Mouse (Mus musculus) forebrain, embryonic 16.5 days (tissue): ENCODE measurements around the gene Nfs1. TPM values are rescaled to one million over a fixed set of nuclear protein-coding genes. Genes with fewer than 3 reads are reported as not detected.
"Not testable (repeated sequence)": the region's sequence is repeated elsewhere in the genome, so short reads cannot be mapped to it uniquely, and the experiment has no call there.

Experiments used
- ATAC-seq: fragments of 200-750 bp; cut with Nextera tagmentation; 2 replicates; pipeline ENCODE4 v1.8.0; 2017; ENCODE audit warnings: mild to moderate bottlenecking, moderate library complexity
- H3K27ac ChIP-seq: fragments of 300-500 bp; sonication (generic); 2 replicates; pipeline ENCODE4 v1.5.1; 2014; ENCODE audit warnings: low read length, control low read depth
- H3K27me3 ChIP-seq: fragments of 300-500 bp; sonication (generic); replicated peaks from 2 replicates; pipeline ENCODE4 v1.6.1; 2014; ENCODE audit warnings: low read length; ENCODE audit not compliant: control insufficient read depth, insufficient read depth
- H3K36me3 ChIP-seq: fragments of 300-500 bp; sonication (generic); 2 replicates; pipeline ENCODE4 v1.6.1; 2014; ENCODE audit not compliant: control insufficient read depth, insufficient read depth
- H3K4me1 ChIP-seq: fragments of 300-500 bp; sonication (generic); replicated peaks from 2 replicates; pipeline ENCODE4 v1.6.1; 2014; ENCODE audit warnings: low read length; ENCODE audit not compliant: control insufficient read depth, insufficient read depth
- H3K4me2 ChIP-seq: fragments of 300-500 bp; sonication (generic); 2 replicates; pipeline ENCODE4 v1.6.1; 2014; ENCODE audit warnings: mild to moderate bottlenecking, low read length, control low read depth
- H3K4me3 ChIP-seq: fragments of 300-500 bp; sonication (generic); replicated peaks from 2 replicates; pipeline ENCODE4 v1.5.1; 2014; ENCODE audit warnings: mild to moderate bottlenecking, low read length, control low read depth
- H3K9ac ChIP-seq: fragments of 300-500 bp; sonication (generic); replicated peaks from 2 replicates; pipeline ENCODE4 v1.6.1; 2014; ENCODE audit warnings: low read depth, low read length, control low read depth
- H3K9me3 ChIP-seq: fragments of 300-500 bp; sonication (generic); 2 replicates; pipeline ENCODE4 v1.6.1; 2016; ENCODE audit warnings: low read length; ENCODE audit not compliant: control insufficient read depth
- WGBS: fragments of 180-500 bp; shearing (Covaris S2); extraction: QIAGEN DNeasy Blood & Tissue Kit; methylation state at CpG from one replicate; pipeline ENCODE4 v1.1.7; 2014; 5-methylcytosine and 5-hydroxymethylcytosine counted together
- polyA plus RNA-seq: library from polyadenylated mRNA; unstranded; fragments of >200 nt; fragmentation: Nextera tagmentation; extraction: Ambion mirVana; gene quantifications from 2 replicates; pipeline ENCODE4 v1.2.1, GENCODE M21; 2015

Nfs1 gene
- polyA plus RNA-seq = 39.7 and 45.2 TPM in 2 replicates

DNA sequence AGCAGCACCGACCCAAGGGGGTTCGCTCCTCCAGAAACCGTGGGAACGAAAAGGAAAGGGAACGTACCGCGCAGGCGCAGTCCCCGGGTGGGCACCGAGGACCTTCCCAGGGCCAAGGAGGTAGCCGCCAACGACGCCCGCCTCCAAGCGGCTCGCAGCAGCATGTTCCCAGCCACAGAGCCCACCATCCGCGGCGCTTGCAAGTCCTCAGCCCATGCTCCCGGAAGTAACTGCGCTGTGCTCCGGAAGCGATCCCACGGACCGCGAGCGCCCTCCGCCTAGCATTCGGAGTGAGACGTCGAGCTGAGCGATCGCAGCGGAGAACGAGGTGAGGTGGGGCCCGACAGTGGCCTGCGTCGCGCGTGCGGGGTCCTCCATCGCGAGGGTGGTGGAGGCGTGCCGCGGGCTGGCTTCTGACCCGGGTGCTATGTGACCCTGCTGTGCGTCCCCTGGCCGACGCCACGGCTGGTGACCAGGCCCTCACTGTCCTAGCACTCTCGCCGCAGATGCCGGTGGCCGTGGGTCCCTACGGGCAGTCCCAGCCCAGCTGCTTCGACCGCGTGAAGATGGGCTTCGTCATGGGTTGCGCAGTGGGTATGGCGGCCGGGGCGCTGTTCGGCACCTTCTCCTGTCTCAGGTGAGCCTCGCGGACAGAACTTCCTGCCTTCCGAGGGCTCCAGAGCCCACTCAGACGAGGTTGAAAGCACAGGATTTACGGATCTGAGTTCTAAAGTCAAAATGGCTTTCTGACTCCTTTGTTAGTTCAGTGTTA, at the start of gene Nfs1, which contains the start of gene Romo1:
Nfs1 (minus strand) TSS at position 234 of the 772 bp plus-strand sequence.
Romo1 (plus strand) TSS at position 87 of the 772 bp plus-strand sequence.
- H3K4me2 ChIP-seq = peak within 1 kb of the TSS; percentile 93
- peaks cover 15% of the 10 kb centered on the region; the same call in 1 of the 2 replicates for H3K36me3 ChIP-seq
- H3K4me1 ChIP-seq = peaks cover 15% of the 10 kb centered on the region
- no peaks in the 10 kb centered on the region for H3K27me3 ChIP-seq
- H3K9ac ChIP-seq = peak within 1 kb of the TSS; percentile 87
- peak; percentile 99 for ATAC-seq
- no peaks in the 10 kb centered on the region for H3K9me3 ChIP-seq
- WGBS = 0% methylated on average over 69 of the region's 70 CpGs
- H3K27ac ChIP-seq = peak within 1 kb of the TSS; percentile 93
- peak within 1 kb of the TSS; percentile 90 for H3K4me3 ChIP-seq

GRCm38 (mm10) chr2:156193066-156193862, 49.3 kb upstream of the Nfs1 start:
- no peaks in the 10 kb centered on the region for H3K9me3 ChIP-seq
- no peak overlapping the region for H3K9ac ChIP-seq
- H3K27me3 ChIP-seq = no peaks in the 10 kb centered on the region
- no peaks in the 10 kb centered on the region for H3K36me3 ChIP-seq
- H3K27ac ChIP-seq = no peak overlapping the region
- H3K4me1 ChIP-seq = peaks cover 15% of the 10 kb centered on the region
- WGBS = 78% methylated on average over 3 of the region's 3 CpGs
- no peak for ATAC-seq
- no peak overlapping the region for H3K4me2 ChIP-seq
- no peak overlapping the region for H3K4me3 ChIP-seq

DNA sequence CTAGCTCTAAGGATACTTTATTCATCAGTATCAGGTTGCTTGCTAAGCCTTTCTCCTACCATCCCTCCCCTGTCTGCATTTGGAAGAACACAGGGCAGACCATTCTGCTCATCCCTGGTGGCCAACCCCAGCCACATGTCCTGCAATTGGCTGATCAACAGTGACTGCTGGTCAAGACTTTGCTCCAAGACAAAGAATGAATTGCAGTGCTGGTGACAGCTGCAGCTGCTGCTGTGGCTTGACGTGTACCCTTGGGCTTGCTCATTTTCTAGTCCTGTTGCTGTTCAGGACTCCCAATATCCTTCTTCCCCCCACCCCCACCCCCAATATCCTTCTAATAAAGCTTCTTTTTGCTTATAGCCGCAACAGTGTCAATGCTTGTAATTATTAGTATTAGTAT, 48.1 kb upstream of the Nfs1 start:
- Histone ChIP-seq H3K27me3 (no peaks in the 10 kb centered on the region), H3K9me3 (no peaks in the 10 kb centered on the region), H3K4me1 (peaks cover 6% of the 10 kb centered on the region), H3K9ac (no peak overlapping the region), H3K4me2 (no peak overlapping the region), H3K27ac (no peak overlapping the region), H3K4me3 (no peak overlapping the region), H3K36me3 (no peaks in the 10 kb centered on the region)
- WGBS = 66% methylated on average over 2 of the region's 2 CpGs
- no peak for ATAC-seq

DNA sequence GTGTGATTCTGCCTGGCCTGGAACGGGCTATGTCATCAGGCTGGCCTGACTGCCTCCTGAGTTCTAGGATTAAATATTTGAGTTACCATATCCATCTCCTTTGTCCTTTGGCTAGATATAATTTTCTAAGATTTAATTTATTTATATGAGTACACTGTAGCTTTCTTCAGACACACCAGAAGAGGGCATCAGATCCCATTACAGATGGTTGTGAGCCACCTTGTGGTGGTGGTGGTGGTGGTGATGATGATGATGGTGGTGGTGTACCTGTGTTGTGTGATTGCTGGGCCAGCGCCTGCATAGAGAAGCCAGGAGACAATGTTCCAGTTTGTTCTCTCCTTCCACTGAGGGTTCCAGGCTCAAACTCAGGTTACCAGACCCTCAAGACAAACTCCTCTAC, 47.6 kb upstream of the Nfs1 start:
- no peak for ATAC-seq
- H3K9me3 ChIP-seq = no peaks in the 10 kb centered on the region
- no peak overlapping the region for H3K4me3 ChIP-seq
- no peak overlapping the region for H3K27ac ChIP-seq
- H3K36me3 ChIP-seq = no peaks in the 10 kb centered on the region
- WGBS = 95% methylated on average over 2 of the region's 2 CpGs
- H3K4me2 ChIP-seq = no peak overlapping the region
- no peaks in the 10 kb centered on the region for H3K27me3 ChIP-seq
- H3K9ac ChIP-seq = no peak overlapping the region
- peaks cover 6% of the 10 kb centered on the region for H3K4me1 ChIP-seq

DNA sequence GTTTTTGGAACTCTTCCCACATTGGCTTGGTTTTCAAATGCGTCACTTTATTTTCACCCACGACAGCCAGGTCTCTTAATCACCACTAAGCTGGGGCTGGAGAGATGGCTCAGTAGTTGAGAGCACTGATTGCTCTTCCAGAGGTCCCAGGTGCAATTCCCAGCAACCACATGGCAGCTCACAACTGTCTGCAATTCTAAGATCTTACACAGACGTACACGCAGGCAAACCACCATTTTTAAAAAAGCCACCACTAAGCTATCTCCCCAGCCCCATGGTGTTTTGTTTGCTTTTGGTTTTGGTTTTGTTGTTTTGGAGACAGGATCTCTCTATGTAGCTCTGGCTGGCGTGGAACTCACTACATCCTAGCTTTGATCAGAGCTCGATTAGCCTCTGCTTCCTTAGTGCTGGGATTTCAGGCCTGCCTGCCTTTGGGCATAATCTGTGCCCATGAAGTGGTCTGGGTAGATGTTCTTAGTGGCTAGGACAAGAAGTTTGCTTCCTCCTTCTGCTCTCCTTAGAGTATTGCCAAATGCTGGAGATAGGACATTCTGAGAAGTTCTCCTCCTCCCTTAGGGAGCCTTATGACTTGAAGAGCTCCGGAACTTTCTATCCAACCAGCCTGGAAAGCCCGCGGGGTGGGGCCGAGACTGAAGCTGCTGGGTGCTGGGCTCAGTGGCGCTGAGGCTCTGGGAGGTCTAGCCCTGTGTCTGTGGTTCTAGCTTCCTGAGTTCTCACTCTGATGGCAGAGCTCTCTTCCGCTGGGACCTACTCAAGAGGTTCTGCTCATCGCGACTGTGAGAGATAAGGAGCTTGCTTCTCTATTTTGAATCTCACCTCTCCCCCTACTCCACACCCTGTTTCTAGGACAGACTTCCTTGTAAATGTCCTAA, 46.3 kb upstream of the Nfs1 start:
- 84% methylated on average over 14 of the region's 14 CpGs for WGBS
- Histone ChIP-seq H3K4me2 (no peak overlapping the region), H3K27ac (no peak overlapping the region), H3K36me3 (no peaks in the 10 kb centered on the region), H3K4me1 (no peaks in the 10 kb centered on the region), H3K9ac (no peak overlapping the region), H3K27me3 (no peaks in the 10 kb centered on the region), H3K9me3 (no peaks in the 10 kb centered on the region), H3K4me3 (no peak overlapping the region)
- ATAC-seq = no peak

GRCm38 (mm10) chr2:156189241-156189640, 45.3 kb upstream of the Nfs1 start:
- H3K27me3 ChIP-seq, H3K36me3 ChIP-seq, H3K9ac ChIP-seq, H3K4me2 ChIP-seq, H3K9me3 ChIP-seq, H3K27ac ChIP-seq, H3K4me3 ChIP-seq, ATAC-seq, H3K4me1 ChIP-seq: not testable (repeated sequence)
- WGBS = 78% methylated on average over 7 of the region's 7 CpGs

DNA sequence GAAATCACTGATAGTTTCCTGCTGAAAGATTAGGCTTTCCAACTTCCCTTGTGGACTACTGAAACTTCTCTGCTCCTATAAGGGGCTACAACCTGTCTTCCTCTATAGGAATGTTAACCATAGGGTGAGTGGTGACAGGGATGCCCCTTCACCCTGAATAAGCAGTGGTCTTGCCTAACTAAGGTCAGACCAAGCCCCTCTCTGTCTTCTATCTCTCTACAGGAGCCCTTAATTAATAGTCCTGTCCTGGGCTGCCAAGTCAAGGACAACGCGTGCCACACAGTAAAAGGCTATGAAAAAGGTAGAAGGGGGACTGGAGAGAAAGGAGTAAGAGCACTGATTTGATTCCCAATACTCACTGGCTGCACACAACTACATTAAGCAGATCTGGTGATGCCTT, 37.6 kb upstream of the Nfs1 start:
- peaks cover 25% of the 10 kb centered on the region for H3K4me1 ChIP-seq
- peak overlapping the region; percentile 98; the same call in 1 of the 2 replicates for H3K27ac ChIP-seq
- H3K36me3 ChIP-seq = peaks cover 6% of the 10 kb centered on the region; the same call in 1 of the 2 replicates
- peak overlapping the region; percentile 81; the same call in 1 of the 2 replicates for H3K4me2 ChIP-seq
- H3K9me3 ChIP-seq = no peaks in the 10 kb centered on the region
- ATAC-seq = no peak
- no peaks in the 10 kb centered on the region for H3K27me3 ChIP-seq
- whole genome bisulfite sequencing = 55% methylated on average over 2 of the region's 2 CpGs
- H3K4me3 ChIP-seq = no peak overlapping the region
- H3K9ac ChIP-seq = no peak overlapping the region

GRCm38 (mm10) chr2:156180824-156181590, 37.0 kb upstream of the Nfs1 start:
- Histone ChIP-seq H3K4me3 (peak overlapping the region; percentile 73), H3K4me1 (peaks cover 25% of the 10 kb centered on the region), H3K27me3 (no peaks in the 10 kb centered on the region), H3K9me3 (no peaks in the 10 kb centered on the region), H3K4me2 (peak overlapping the region; percentile 81), H3K27ac (peak overlapping the region; percentile 98), H3K36me3 (peaks cover 6% of the 10 kb centered on the region; the same call in 1 of the 2 replicates), H3K9ac (peak overlapping the region; percentile 78)
- no peak for ATAC-seq
- 14% methylated on average over 8 of the region's 8 CpGs for WGBS
